Mouse (Mus musculus): Measurements from ENCODE around the gene Taf8.

Taf8 gene

DNA sequence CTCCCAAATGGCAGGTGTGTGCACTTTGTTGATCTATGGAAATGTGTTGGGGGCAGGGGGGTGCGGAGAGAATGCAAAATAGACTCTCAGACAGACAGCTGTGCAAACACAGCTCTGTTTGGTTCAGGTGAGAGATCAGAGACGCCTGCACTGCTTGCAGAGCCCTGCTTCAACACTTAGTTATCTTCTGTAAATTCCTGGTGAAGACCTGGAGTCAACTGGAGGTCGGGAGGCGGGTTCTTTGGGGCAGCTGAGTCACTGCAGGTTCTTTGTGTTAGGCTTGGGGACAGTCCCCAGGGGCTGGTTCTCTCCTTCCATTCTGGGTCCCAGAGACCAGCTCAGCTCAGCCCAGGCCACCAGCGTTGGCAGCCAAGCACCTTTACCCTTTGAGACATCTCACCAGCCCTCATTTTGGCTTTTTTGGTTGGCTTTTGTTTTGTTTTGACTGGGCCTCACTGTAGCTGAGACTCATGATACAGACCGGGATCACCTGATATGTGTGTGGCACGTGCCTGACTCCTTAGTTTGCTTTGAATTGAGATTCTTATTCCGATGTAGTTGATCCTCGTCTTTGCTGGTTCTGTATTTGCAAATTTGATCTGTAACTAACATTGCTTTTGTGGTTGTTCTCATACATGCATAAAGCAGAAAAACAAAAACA, 39.2 kb downstream of the Taf8 start:
- intact Hi-C loops (cut with DNase I), result loop anchor here (5.0 kb wide), 1 partner anchor 46 kb away; no protein-coding TSS in a partner anchor

DNA sequence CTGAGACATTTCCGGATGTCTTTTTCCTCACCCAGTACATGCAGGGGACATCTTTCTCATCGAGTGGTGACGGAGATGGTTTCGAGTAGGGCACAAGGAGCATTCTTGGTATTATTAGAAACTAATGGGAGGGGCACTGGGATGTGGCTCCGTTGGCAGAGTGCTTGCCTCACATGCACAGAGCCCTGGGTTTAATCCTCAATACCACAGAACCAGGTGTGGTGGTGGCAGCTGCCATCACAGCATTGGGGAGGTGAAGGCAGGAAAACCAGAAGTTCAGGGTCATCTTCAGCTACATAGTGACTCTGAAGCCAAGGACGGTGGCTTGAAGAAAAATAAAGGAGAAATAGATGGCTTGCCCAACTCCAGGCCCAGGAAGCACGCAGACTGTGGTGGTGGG, 39.9 kb downstream of the Taf8 start:
- intact Hi-C loops (cut with DNase I), result loop anchor here (5.0 kb wide), 1 partner anchor 45 kb away; no protein-coding TSS in a partner anchor

DNA sequence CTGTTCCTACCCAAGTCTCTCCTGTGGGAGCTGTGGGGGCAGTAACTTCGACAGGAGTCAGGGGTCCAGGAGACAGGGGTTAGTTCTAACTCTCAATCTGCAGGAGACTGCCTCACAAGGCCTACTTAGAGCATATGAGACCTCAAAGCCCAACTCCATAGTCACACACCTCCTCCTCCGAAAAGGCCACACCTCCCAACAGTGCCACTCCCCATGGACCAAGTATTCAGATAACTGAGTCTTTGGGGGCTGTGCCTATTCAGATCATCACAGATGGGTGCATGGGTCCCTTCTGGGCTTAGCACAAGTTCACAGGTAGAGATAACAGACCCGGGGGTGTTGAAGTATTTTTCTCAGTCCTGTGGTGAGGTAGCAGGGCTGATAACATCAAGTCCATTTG, 40.4 kb downstream of the Taf8 start:
- intact Hi-C loops (cut with DNase I), result loop anchor here (5.0 kb wide), 1 partner anchor 44 kb away; no protein-coding TSS in a partner anchor

- intact Hi-C loops (cut with DNase I), result no loop called here
These were observed 42.7 kb downstream of the Taf8 start for GRCm38 (mm10) chr17:47459341-47459919.

GRCm38 (mm10) chr17:47458936-47459335, 43.2 kb downstream of the Taf8 start:
- intact Hi-C loops (cut with DNase I), result no loop called here

- intact Hi-C loops (cut with DNase I), result no loop called here
These were observed 43.8 kb downstream of the Taf8 start for GRCm38 (mm10) chr17:47458310-47458709.

GRCm38 (mm10) chr17:47454675-47455074, 47.4 kb downstream of the Taf8 start:
- intact Hi-C loops (cut with DNase I), result no loop called here

- intact Hi-C loops (cut with DNase I), result no loop called here
These were observed 49.2 kb downstream of the Taf8 start for GRCm38 (mm10) chr17:47452886-47453285.

GRCm38 (mm10) chr17:47450880-47451565, 51.1 kb downstream of the Taf8 start:
- intact Hi-C loops (cut with DNase I), result no loop called here

GRCm38 (mm10) chr17:47450239-47450638, 51.9 kb downstream of the Taf8 start:
- intact Hi-C loops (cut with DNase I), result no loop called here

DNA sequence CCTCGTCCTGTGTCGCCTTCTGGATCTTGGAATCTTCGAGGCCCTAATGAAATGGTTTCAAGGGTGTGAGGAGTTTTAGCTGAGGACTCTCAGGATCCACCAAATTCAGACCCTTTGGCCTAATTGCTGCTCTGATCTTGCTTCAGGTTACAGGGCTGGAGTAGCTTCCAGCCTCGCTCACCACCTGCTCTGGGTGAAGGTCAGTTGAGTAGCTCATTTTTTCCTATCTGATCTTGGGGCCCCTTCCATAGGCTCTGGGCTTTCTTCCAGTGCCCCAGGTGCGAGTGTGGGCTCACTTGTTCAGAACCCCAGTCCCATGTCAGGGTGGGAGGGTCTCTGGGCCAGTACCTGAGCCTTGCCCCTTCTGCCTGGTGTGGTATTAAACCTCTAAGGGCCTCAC, 52.7 kb downstream of the Taf8 start:
- intact Hi-C loops (cut with DNase I), result no loop called here

DNA sequence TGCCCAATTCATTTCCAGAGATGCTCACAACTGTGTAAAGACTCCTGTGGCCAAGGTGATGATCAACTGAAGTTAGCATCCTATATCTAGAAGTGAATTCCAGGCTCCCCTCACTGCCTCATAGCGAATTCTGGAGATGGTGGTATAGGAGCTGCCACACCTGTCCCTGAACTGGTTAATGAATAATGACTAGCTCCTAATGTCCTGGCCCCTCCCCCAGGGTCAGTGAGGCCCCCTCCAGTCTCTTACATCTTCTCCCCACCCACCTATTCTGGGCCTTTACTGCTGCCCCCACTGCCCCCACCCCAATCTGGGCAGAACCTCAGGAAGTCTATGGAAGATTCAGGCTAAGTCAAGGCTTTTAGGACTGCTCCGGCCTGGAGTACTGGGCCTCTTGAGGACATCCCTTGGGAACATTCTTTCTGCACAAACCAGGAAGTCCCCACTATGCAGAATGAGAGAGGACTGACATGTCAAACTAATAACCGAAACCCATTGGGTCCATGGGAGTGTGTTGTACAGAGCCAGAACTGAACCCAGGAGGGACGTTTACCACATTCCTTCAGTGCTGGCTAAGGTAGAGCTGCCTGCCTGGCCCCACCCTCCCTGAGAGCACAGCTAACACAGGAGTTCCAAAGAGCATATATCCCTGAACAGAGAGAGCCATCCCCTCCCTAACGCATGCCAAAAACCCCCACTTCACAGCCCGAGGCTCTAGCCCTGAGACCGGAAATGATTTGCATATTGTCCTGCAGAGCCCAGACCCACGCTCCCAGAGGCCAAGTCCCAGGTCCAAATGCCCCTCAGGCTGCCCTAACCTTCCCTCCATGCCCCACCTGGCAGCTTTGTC, 53.3 kb downstream of the Taf8 start:
- intact Hi-C loops (cut with DNase I), result no loop called here

GRCm38 (mm10) chr17:47446561-47446960, 55.5 kb downstream of the Taf8 start:
- intact Hi-C loops (cut with DNase I), result no loop called here

GRCm38 (mm10) chr17:47446025-47446424, 56.1 kb downstream of the Taf8 start:
- intact Hi-C loops (cut with DNase I), result no loop called here

DNA sequence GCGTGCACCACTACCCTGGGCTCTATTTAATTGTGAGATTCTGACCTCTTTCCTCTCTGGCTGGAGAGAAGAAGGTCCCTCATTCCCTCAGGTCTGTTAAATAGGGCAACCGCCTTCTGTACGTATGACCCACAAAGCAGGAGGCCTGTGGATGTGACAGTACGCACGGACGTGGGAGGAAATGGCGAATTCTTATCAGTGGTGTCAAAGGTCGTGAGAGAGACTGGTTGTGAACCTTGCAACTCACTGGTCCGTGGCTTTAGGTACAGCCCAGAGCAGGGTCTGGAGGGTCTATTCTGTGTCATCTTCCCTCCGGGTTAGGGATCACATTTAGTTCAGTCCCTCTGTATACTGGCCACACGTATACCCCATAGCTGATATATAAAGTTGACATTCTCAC, 56.6 kb downstream of the Taf8 start:
- intact Hi-C loops (cut with DNase I), result no loop called here

GRCm38 (mm10) chr17:47444113-47444512, 58.0 kb downstream of the Taf8 start:
- intact Hi-C loops (cut with DNase I), result no loop called here

DNA sequence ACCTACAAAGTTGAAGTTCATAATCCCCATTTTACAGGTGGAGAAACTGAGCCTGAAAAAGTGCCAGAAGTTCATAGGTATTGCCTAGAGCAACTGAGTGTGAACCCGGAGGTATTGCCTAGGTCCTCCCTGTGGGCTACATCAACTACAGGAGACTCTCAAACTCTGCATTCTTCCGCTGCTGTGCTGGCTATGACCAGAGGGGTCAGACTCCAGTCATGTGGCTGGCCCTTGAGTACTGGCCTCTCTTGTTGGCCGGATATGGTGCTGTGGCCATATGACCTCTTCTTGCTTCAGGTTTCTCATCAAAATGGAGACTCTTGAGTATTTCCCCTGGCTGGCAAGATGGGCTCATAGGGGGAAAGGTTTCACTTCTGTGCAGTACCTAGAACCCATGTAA, 59.8 kb downstream of the Taf8 start:
- intact Hi-C loops (cut with DNase I), result no loop called here

- intact Hi-C loops (cut with DNase I), result no loop called here
These were observed 60.6 kb downstream of the Taf8 start for GRCm38 (mm10) chr17:47441296-47442051.

DNA sequence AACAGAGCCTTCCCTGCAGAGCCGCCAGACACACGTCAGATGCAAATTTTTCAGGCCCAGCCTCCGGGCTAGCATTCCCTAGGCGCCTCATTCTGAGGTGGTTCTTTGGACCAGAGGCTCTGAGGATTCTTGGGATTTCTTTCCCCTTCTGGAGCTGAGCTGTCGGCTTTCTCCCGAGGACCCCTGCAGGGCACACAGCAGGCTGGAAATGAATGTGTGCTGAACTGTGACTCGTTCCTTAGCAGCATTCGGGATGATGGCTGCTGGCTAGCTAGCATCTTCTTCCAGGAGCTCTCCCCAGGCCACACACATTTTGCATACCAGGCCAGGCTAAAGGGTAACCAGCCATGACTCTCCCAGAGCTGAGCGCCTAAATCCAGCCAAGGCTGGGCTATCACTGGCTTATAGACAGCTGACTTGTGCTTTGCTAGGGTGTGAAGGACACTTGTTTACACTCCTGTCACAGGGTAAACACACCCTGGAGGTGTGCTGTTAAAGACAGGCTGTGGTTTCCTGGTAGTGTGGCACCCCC, 61.7 kb downstream of the Taf8 start:
- intact Hi-C loops (cut with DNase I), result no loop called here

GRCm38 (mm10) chr17:47439396-47440028, 62.6 kb downstream of the Taf8 start:
- intact Hi-C loops (cut with DNase I), result no loop called here

Data from adrenal gland (tissue).